Mouse (Mus musculus) forebrain, embryonic 16.5 days (tissue): ENCODE measurements around the gene Atp5g1. TPM values are rescaled to one million over a fixed set of nuclear protein-coding genes. Genes with fewer than 3 reads are reported as not detected.
"Not testable (repeated sequence)": the region's sequence is repeated elsewhere in the genome, so short reads cannot be mapped to it uniquely, and the experiment has no call there.

ENCODE experiments used
- ATAC-seq: fragments of 200-750 bp; cut with Nextera tagmentation; 2 replicates; pipeline ENCODE4 v1.8.0; 2017; ENCODE audit warnings: mild to moderate bottlenecking, moderate library complexity
- H3K27ac ChIP-seq: fragments of 300-500 bp; sonication (generic); 2 replicates; pipeline ENCODE4 v1.5.1; 2014; ENCODE audit warnings: low read length, control low read depth
- H3K27me3 ChIP-seq: fragments of 300-500 bp; sonication (generic); replicated peaks from 2 replicates; pipeline ENCODE4 v1.6.1; 2014; ENCODE audit warnings: low read length; ENCODE audit not compliant: control insufficient read depth, insufficient read depth
- H3K36me3 ChIP-seq: fragments of 300-500 bp; sonication (generic); 2 replicates; pipeline ENCODE4 v1.6.1; 2014; ENCODE audit not compliant: control insufficient read depth, insufficient read depth
- H3K4me1 ChIP-seq: fragments of 300-500 bp; sonication (generic); replicated peaks from 2 replicates; pipeline ENCODE4 v1.6.1; 2014; ENCODE audit warnings: low read length; ENCODE audit not compliant: control insufficient read depth, insufficient read depth
- H3K4me2 ChIP-seq: fragments of 300-500 bp; sonication (generic); 2 replicates; pipeline ENCODE4 v1.6.1; 2014; ENCODE audit warnings: mild to moderate bottlenecking, low read length, control low read depth
- H3K4me3 ChIP-seq: fragments of 300-500 bp; sonication (generic); replicated peaks from 2 replicates; pipeline ENCODE4 v1.5.1; 2014; ENCODE audit warnings: mild to moderate bottlenecking, low read length, control low read depth
- H3K9ac ChIP-seq: fragments of 300-500 bp; sonication (generic); replicated peaks from 2 replicates; pipeline ENCODE4 v1.6.1; 2014; ENCODE audit warnings: low read depth, low read length, control low read depth
- H3K9me3 ChIP-seq: fragments of 300-500 bp; sonication (generic); 2 replicates; pipeline ENCODE4 v1.6.1; 2016; ENCODE audit warnings: low read length; ENCODE audit not compliant: control insufficient read depth
- WGBS: fragments of 180-500 bp; shearing (Covaris S2); extraction: QIAGEN DNeasy Blood & Tissue Kit; methylation state at CpG from one replicate; pipeline ENCODE4 v1.1.7; 2014; 5-methylcytosine and 5-hydroxymethylcytosine counted together
- polyA plus RNA-seq: library from polyadenylated mRNA; unstranded; fragments of >200 nt; fragmentation: Nextera tagmentation; extraction: Ambion mirVana; gene quantifications from 2 replicates; pipeline ENCODE4 v1.2.1, GENCODE M21; 2015

Atp5g1 gene
- polyA plus RNA-seq: 408 and 422 TPM in 2 replicates

GRCm38 (mm10) chr11:96075509-96076220, at the start of gene Atp5g1:
Gene Atp5g1 (minus strand): TSS chr11:96075670.
- peak within 1 kb of the TSS; percentile 85 for H3K27ac ChIP-seq
- peak; percentile 96 for ATAC-seq
- H3K4me1 ChIP-seq: peaks cover 17% of the 10 kb centered on the region
- no peaks in the 10 kb centered on the region for H3K9me3 ChIP-seq
- peak within 1 kb of the TSS; percentile 79 for H3K4me2 ChIP-seq
- H3K4me3 ChIP-seq: peak within 1 kb of the TSS; percentile 87
- WGBS: under 1% methylated on average over 37 of the region's 37 CpGs
- no peaks in the 10 kb centered on the region for H3K27me3 ChIP-seq
- peaks cover 3% of the 10 kb centered on the region; the same call in 1 of the 2 replicates for H3K36me3 ChIP-seq
- peak within 1 kb of the TSS; percentile 79 for H3K9ac ChIP-seq

- ATAC-seq: peak; percentile 36
Observed at GRCm38 (mm10) chr11:96124052-96124914, 48.8 kb upstream of the Atp5g1 start.

GRCm38 (mm10) chr11:96122806-96123205, 47.3 kb upstream of the Atp5g1 start:
- not testable (repeated sequence) for H3K4me2 ChIP-seq, H3K4me3 ChIP-seq, H3K27ac ChIP-seq, H3K9me3 ChIP-seq, H3K4me1 ChIP-seq, H3K36me3 ChIP-seq, H3K9ac ChIP-seq, ATAC-seq
- H3K27me3 ChIP-seq: peaks cover 32% of the 10 kb centered on the region
- 90% methylated on average over 2 of the region's 4 CpGs for WGBS

More at GRCm38 (mm10) chr11:96124052-96124914, 48.8 kb upstream of the Atp5g1 start:
- Histone ChIP-seq H3K4me3 (peak overlapping the region; percentile 47), H3K9ac (peak overlapping the region; percentile 40), H3K27ac (no peak overlapping the region), H3K4me1 (peaks cover 6% of the 10 kb centered on the region), H3K36me3 (no peaks in the 10 kb centered on the region), H3K9me3 (no peaks in the 10 kb centered on the region), H3K27me3 (peaks cover 32% of the 10 kb centered on the region), H3K4me2 (peak overlapping the region; percentile 72)
- 3% methylated on average over 45 of the region's 45 CpGs for WGBS

- no peak for ATAC-seq
- Histone ChIP-seq H3K4me2 (no peak overlapping the region), H3K27me3 (peaks cover 11% of the 10 kb centered on the region; the same call in 1 of the 2 replicates), H3K9ac (no peak overlapping the region), H3K4me3 (no peak overlapping the region), H3K4me1 (peaks cover 4% of the 10 kb centered on the region), H3K9me3 (no peaks in the 10 kb centered on the region), H3K27ac (no peak overlapping the region), H3K36me3 (no peaks in the 10 kb centered on the region)
- WGBS: 53% methylated on average over 3 of the region's 3 CpGs
Observed at GRCm38 (mm10) chr11:96119401-96119800, 43.9 kb upstream of the Atp5g1 start.

- 85% methylated on average over 3 of the region's 3 CpGs for WGBS
Observed at GRCm38 (mm10) chr11:96116925-96117324, 41.5 kb upstream of the Atp5g1 start.

DNA sequence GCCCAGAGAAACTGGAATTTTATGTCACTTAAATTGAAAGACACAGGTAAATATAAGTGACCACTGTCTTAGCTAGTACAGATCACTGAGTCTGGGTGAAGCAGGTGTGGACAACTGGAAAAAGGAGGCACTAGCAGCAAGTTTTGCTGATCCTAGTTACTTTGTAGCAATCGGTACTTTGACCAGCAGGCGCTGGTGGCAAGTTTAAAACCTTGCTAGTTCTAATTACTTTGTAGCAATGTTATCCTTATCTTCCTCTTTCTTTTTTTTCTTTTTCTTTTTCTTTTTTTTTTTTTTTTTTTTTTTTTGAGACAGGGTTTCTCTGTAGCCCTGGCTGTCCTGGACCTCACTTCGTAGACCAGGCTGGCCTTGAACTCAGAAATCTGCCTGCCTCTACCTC, 40.6 kb upstream of the Atp5g1 start:
- WGBS: 88% methylated on average over 3 of the region's 3 CpGs
- ATAC-seq: no peak

More at GRCm38 (mm10) chr11:96116925-96117324, 41.5 kb upstream of the Atp5g1 start:
- not testable (repeated sequence) for H3K9me3 ChIP-seq, H3K36me3 ChIP-seq, H3K27me3 ChIP-seq, H3K4me1 ChIP-seq, H3K4me2 ChIP-seq, ATAC-seq, H3K9ac ChIP-seq, H3K4me3 ChIP-seq, H3K27ac ChIP-seq

DNA sequence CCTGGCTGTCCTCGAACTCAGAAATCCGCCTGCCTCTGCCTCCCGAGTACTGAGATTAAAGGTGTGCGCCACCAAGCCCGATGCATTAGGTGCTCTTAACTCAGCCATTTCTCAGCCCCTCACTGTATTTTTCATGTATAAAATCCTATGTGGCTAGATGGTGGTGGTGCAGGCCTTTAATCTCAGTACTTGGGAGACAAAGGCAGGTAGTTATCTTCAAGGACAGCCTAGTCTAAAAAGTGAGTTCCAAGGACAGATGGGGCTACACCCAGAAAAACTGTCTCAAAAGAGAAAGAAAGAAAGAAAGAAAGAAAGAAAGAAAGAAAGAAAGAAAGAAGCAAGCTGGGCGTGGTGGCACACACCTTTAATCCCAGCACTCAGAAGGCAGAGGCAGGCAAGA, 39.9 kb upstream of the Atp5g1 start:
- Histone ChIP-seq H3K36me3 (no peaks in the 10 kb centered on the region), H3K4me3 (no peak overlapping the region), H3K9me3 (no peaks in the 10 kb centered on the region), H3K9ac (no peak overlapping the region), H3K27me3 (no peaks in the 10 kb centered on the region), H3K4me2 (no peak overlapping the region), H3K4me1 (no peaks in the 10 kb centered on the region), H3K27ac (no peak overlapping the region)
- 93% methylated on average over 6 of the region's 6 CpGs for WGBS
- no peak for ATAC-seq

More for the DNA sequence above, 40.6 kb upstream of the Atp5g1 start:
- no peak overlapping the region for H3K4me2 ChIP-seq
- no peaks in the 10 kb centered on the region for H3K9me3 ChIP-seq
- H3K4me1 ChIP-seq: no peaks in the 10 kb centered on the region
- no peak overlapping the region for H3K4me3 ChIP-seq
- H3K27ac ChIP-seq: no peak overlapping the region
- no peak overlapping the region for H3K9ac ChIP-seq
- H3K36me3 ChIP-seq: no peaks in the 10 kb centered on the region
- H3K27me3 ChIP-seq: no peaks in the 10 kb centered on the region

DNA sequence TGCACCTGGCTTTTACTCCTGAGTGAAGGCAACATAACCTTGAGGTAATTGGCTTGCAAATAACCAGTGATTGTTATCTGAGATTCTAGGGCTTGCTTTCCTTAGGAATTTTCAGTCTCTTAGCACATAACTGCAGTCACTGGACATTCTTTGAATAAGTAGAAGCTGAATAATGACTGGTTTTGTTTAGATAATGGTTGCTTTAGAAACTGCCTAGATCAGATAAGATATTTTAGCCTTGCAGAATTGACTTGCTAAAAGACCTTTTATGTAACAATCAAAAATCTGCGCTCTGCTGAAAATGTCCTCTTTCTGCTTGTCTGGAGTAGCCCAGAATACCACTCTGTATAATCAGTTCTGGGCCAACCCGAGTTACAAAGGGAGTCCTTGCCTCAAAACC, 38.6 kb upstream of the Atp5g1 start:
- 69% methylated on average over 2 of the region's 2 CpGs for WGBS
- no peaks in the 10 kb centered on the region for H3K4me1 ChIP-seq
- H3K36me3 ChIP-seq: no peaks in the 10 kb centered on the region
- H3K9ac ChIP-seq: no peak overlapping the region
- no peak overlapping the region for H3K4me2 ChIP-seq
- H3K27ac ChIP-seq: no peak overlapping the region
- ATAC-seq: no peak
- H3K27me3 ChIP-seq: no peaks in the 10 kb centered on the region
- no peaks in the 10 kb centered on the region for H3K9me3 ChIP-seq
- H3K4me3 ChIP-seq: no peak overlapping the region

DNA sequence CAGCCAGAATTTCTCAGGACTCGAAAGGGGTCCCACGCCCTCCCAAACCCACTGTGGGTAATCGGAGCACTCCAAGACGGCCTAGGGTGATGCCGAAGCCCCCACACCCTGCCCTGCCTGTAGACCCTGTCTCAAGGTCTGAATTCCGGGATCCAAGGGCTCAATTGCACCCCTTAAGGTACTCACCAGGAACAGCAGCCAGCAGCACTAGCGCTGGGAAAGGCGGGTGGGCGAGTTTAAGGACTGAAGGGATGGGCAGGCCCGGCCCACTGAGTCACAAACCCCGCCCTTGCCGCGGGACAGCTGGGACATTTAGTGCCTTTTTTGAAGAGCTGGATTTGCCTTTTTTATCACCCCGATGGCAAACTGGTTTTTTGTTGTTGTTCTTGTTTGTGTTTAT, 36.3 kb upstream of the Atp5g1 start, which contains the start of gene Calcoco2:
Calcoco2 (minus strand) TSS at position 214 of the 400 bp plus-strand sequence.
- WGBS: 45% methylated on average over 14 of the region's 14 CpGs
- no peaks in the 10 kb centered on the region for H3K4me1 ChIP-seq
- H3K4me3 ChIP-seq: no peak within 1 kb of the TSS
- ATAC-seq: no peak
- H3K27ac ChIP-seq: no peak within 1 kb of the TSS
- H3K36me3 ChIP-seq: no peaks in the 10 kb centered on the region
- H3K4me2 ChIP-seq: no peak within 1 kb of the TSS
- no peaks in the 10 kb centered on the region for H3K27me3 ChIP-seq
- no peaks in the 10 kb centered on the region for H3K9me3 ChIP-seq
- H3K9ac ChIP-seq: no peak within 1 kb of the TSS
